Mouse (Mus musculus) gastrocnemius, postnatal 14 days (tissue): ENCODE data around the gene Ptpn9. TPM values are rescaled to one million over a fixed set of nuclear protein-coding genes. Genes with fewer than 3 reads are reported as not detected.

Experiments
- DNase-seq: peaks from one replicate; pipeline ENCODE4 v3.0.0; 2021; ENCODE audit warnings: mixed read lengths
- intact Hi-C: fragments of 180-260 bp; cut with DNase I; formaldehyde crosslinking; loops from one replicate; pipeline ENCODE4 v1.15.1; 2025; ENCODE audit warnings: low total_unique reads
- total RNA-seq, 2 experiments: library from RNA; stranded (reverse); gene quantifications; 2 replicates each; pipeline ENCODE4 v1.2.3; 2021

Gene Ptpn9
- total RNA-seq, 2 experiments from 2014 or later: 8.6 to 9.2 TPM

- intact Hi-C loops: no loop called here
- no peak for DNase-seq
These were observed 8.3 kb downstream of the Ptpn9 start for GRCm38 (mm10) chr9:57003011-57003410.

GRCm38 (mm10) chr9:57012393-57012792, 17.7 kb downstream of the Ptpn9 start:
- intact Hi-C loops: no loop called here
- no peak for DNase-seq

- intact Hi-C loops: no loop called here
- DNase-seq: no peak
These were observed 18.2 kb downstream of the Ptpn9 start for GRCm38 (mm10) chr9:57012895-57013294.

GRCm38 (mm10) chr9:57013756-57014155, 19.0 kb downstream of the Ptpn9 start:
- no peak for DNase-seq
- intact Hi-C loops: no loop called here

GRCm38 (mm10) chr9:57014766-57015165, 20.0 kb downstream of the Ptpn9 start:
- DNase-seq: no peak

GRCm38 (mm10) chr9:57017631-57018030, 22.9 kb downstream of the Ptpn9 start:
- DNase-seq: no peak
- intact Hi-C loops: no loop called here

More at GRCm38 (mm10) chr9:57014766-57015165, 20.0 kb downstream of the Ptpn9 start:
- intact Hi-C loops: no loop called here

- DNase-seq: no peak
- intact Hi-C loops: no loop called here
These were observed 37.0 kb downstream of the Ptpn9 start for GRCm38 (mm10) chr9:57031756-57032155.

GRCm38 (mm10) chr9:57056237-57056636, 61.5 kb downstream of the Ptpn9 start:
- intact Hi-C loops: loop anchor here (5.0 kb wide), 1 partner anchor 76 kb away; the partner anchor contains the start of gene Man2c1

GRCm38 (mm10) chr9:57064164-57064563, 69.4 kb downstream of the Ptpn9 start:
- intact Hi-C loops: no loop called here

More at GRCm38 (mm10) chr9:57056237-57056636, 61.5 kb downstream of the Ptpn9 start:
- DNase-seq: peak; percentile 17

GRCm38 (mm10) chr9:57068266-57068665, 73.5 kb downstream of the Ptpn9 start:
- intact Hi-C loops: no loop called here
- no peak for DNase-seq

More at GRCm38 (mm10) chr9:57064164-57064563, 69.4 kb downstream of the Ptpn9 start:
- no peak for DNase-seq

GRCm38 (mm10) chr9:57070262-57070661, 75.5 kb downstream of the Ptpn9 start:
- no peak for DNase-seq
- intact Hi-C loops: no loop called here

GRCm38 (mm10) chr9:57070800-57071545, 76.2 kb downstream of the Ptpn9 start:
- intact Hi-C loops: no loop called here
- DNase-seq: no peak

GRCm38 (mm10) chr9:57071801-57072351, 77.2 kb downstream of the Ptpn9 start, which contains the start of gene Sin3a:
Sin3a (plus strand) TSS chr9:57072040.
- DNase-seq: peak; percentile 68
- intact Hi-C loops: no loop called here

- no peak for DNase-seq
- intact Hi-C loops: no loop called here
These were observed 77.8 kb downstream of the Ptpn9 start for GRCm38 (mm10) chr9:57072526-57072988.

GRCm38 (mm10) chr9:57072989-57073789, 78.5 kb downstream of the Ptpn9 start:
- intact Hi-C loops: no loop called here
- DNase-seq: peak; percentile 97

GRCm38 (mm10) chr9:57073790-57074094, 79.0 kb downstream of the Ptpn9 start:
- intact Hi-C loops: no loop called here
- no peak for DNase-seq

GRCm38 (mm10) chr9:57074171-57074821, 79.6 kb downstream of the Ptpn9 start:
- peak; percentile 54 for DNase-seq
- intact Hi-C loops: no loop called here

- peak; percentile 75 for DNase-seq
- intact Hi-C loops: no loop called here
These were observed 80.3 kb downstream of the Ptpn9 start for GRCm38 (mm10) chr9:57074822-57075603.
